31 mouse cellular contexts compared by ENCODE assay signal in the genomic region with DNA sequence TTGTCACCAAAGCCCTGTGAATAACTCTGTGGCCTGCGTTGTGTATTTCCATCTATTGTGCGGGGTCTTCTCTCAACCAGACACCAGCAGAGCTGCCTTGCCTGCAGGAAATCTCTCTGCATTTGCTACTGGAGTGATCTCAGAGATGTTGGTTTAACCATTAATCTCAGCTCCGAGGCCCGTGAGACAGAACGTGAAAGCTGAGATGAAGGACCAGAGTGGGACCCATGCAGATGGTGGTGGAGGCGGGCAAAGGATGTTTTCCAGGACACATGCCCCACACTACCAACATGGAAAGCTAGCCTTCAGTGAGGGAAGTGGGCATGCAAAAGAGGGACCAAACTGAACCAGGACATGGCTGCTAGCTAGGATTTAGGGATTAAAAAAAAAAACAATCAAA. TPM values are rescaled to one million over a fixed set of nuclear protein-coding genes. Genes with fewer than 3 reads are reported as not detected.
DNase-seq lines count a peak whose midpoint lies in the region; ATAC-seq and TF ChIP-seq lines count a peak whose summit lies in the region.
"Had no signal": no experiment of that assay in that cellular context is flagged by ENCODE, and none has a peak within 500 bp of the region (broad histone marks: within the 10 kb centered on the region; RNA-seq: fewer than 3 reads in every experiment).

No protein-coding gene starts in this region.

- no peak for TF ChIP-seq CTCF in kidney, adult 2 months (conservative IDR thresholded peaks at IDR 0.05; ENCODE audit: insufficient read depth, insufficient read length, low read depth, low read length)

- no peak for ATAC-seq in midbrain, embryonic 11.5 days (ENCODE audit: low FRiP score)
- ATAC-seq: CD4-positive, CD25-positive, alpha-beta regulatory T cell, adult 4 months; forebrain, embryonic 13.5 days; lung, postnatal 0 days had no signal

- no peak overlapping the region for H3K4me2 ChIP-seq in midbrain, embryonic 11.5 days
- H3K4me2 ChIP-seq: embryonic facial prominence, embryonic 15.5 days; forebrain, embryonic 13.5 days; heart, embryonic 11.5 days; hindbrain, embryonic 13.5 days; limb, embryonic 15.5 days; liver, embryonic 13.5 days; stomach, embryonic 15.5 days had no signal

- H3K27ac ChIP-seq in kidney, adult 2 months (ENCODE audit: insufficient read depth, low read depth, low read length): no peak overlapping the region
- H3K27ac ChIP-seq in midbrain, embryonic 11.5 days (ENCODE audit: low read depth, low read length): no peak overlapping the region
- no peak overlapping the region for H3K27ac ChIP-seq in midbrain, embryonic 10.5 days (replicated peaks)
- H3K27ac ChIP-seq: embryonic facial prominence, embryonic 10.5 days; embryonic facial prominence, embryonic 15.5 days; forebrain, embryonic 13.5 days; hindbrain, embryonic 13.5 days; limb, embryonic 10.5 days; limb, embryonic 15.5 days; liver, embryonic 13.5 days; stomach, embryonic 15.5 days had no signal

- H3K36me3 ChIP-seq in kidney, adult 2 months (ENCODE audit: control insufficient read depth, insufficient read depth, low read length): no peaks in the 10 kb centered on the region
- H3K36me3 ChIP-seq in midbrain, embryonic 11.5 days (ENCODE audit: control insufficient read depth, insufficient read depth, low read length): no peaks in the 10 kb centered on the region
- peaks cover 2% of the 10 kb centered on the region for H3K36me3 ChIP-seq in midbrain, embryonic 10.5 days
- H3K36me3 ChIP-seq: embryonic facial prominence, embryonic 10.5 days; embryonic facial prominence, embryonic 15.5 days; hindbrain, embryonic 13.5 days; limb, embryonic 10.5 days; limb, embryonic 15.5 days; liver, embryonic 13.5 days; stomach, embryonic 15.5 days had no signal

- WGBS in kidney, adult 2 months: 31% methylated on average over 6 of the region's 6 CpGs
- WGBS in midbrain, embryonic 11.5 days: 86% methylated on average over 6 of the region's 6 CpGs
- WGBS in midbrain, embryonic 10.5 days: 91% methylated on average over 6 of the region's 6 CpGs

- no peak for TF ChIP-seq POLR2A in kidney, adult 2 months (IDR thresholded peaks at IDR 0.05; ENCODE audit: low read depth, low read length)

- H3K9ac ChIP-seq in midbrain, embryonic 11.5 days (ENCODE audit: low read length): no peak overlapping the region
- H3K9ac ChIP-seq: embryonic facial prominence, embryonic 15.5 days; forebrain, embryonic 13.5 days; hindbrain, embryonic 13.5 days; limb, embryonic 15.5 days; liver, embryonic 13.5 days; stomach, embryonic 15.5 days had no signal

- H3K4me1 ChIP-seq in kidney, adult 2 months (ENCODE audit: control insufficient read depth, insufficient read depth, low read length): no peaks in the 10 kb centered on the region
- H3K4me1 ChIP-seq in midbrain, embryonic 11.5 days (ENCODE audit: control insufficient read depth, insufficient read depth, low read length): no peaks in the 10 kb centered on the region
- H3K4me1 ChIP-seq in midbrain, embryonic 10.5 days: no peaks in the 10 kb centered on the region
- H3K4me1 ChIP-seq: embryonic facial prominence, embryonic 15.5 days; forebrain, embryonic 13.5 days; limb, embryonic 10.5 days; limb, embryonic 15.5 days; liver, embryonic 13.5 days; stomach, embryonic 15.5 days had no signal

- no peaks in the 10 kb centered on the region for H3K27me3 ChIP-seq in kidney, adult 2 months (replicated peaks; ENCODE audit: control insufficient read depth, insufficient read depth, low read length)
- H3K27me3 ChIP-seq in midbrain, embryonic 11.5 days (ENCODE audit: control insufficient read depth, insufficient read depth, low read length): no peaks in the 10 kb centered on the region
- H3K27me3 ChIP-seq in midbrain, embryonic 10.5 days (ENCODE audit: low read depth, poor library complexity, severe bottlenecking): no peaks in the 10 kb centered on the region
- H3K27me3 ChIP-seq: embryonic facial prominence, embryonic 15.5 days; forebrain, embryonic 13.5 days; hindbrain, embryonic 13.5 days; limb, embryonic 15.5 days; liver, embryonic 13.5 days; megakaryocyte, embryonic 14.5 days; stomach, embryonic 15.5 days had no signal

- H3K4me3 ChIP-seq in kidney, adult 2 months (ENCODE audit: insufficient read depth, low read depth, low read length): no peak overlapping the region
- H3K4me3 ChIP-seq in midbrain, embryonic 11.5 days (ENCODE audit: low read depth, low read length): no peak overlapping the region
- H3K4me3 ChIP-seq in midbrain, embryonic 10.5 days: no peak overlapping the region
- H3K4me3 ChIP-seq: embryonic facial prominence, embryonic 10.5 days; embryonic facial prominence, embryonic 15.5 days; forebrain, embryonic 13.5 days; hindbrain, embryonic 13.5 days; limb, embryonic 10.5 days; limb, embryonic 15.5 days; liver, embryonic 13.5 days; megakaryocyte, embryonic 14.5 days; stomach, embryonic 15.5 days had no signal

- no peaks in the 10 kb centered on the region for H3K9me3 ChIP-seq in midbrain, embryonic 11.5 days (ENCODE audit: control insufficient read depth, low read length)
- H3K9me3 ChIP-seq in midbrain, embryonic 10.5 days (replicated peaks): no peaks in the 10 kb centered on the region
- H3K9me3 ChIP-seq: embryonic facial prominence, embryonic 10.5 days; embryonic facial prominence, embryonic 15.5 days; forebrain, embryonic 13.5 days; hindbrain, embryonic 13.5 days; limb, embryonic 10.5 days; limb, embryonic 15.5 days; liver, embryonic 13.5 days; megakaryocyte, embryonic 14.5 days; stomach, embryonic 15.5 days had no signal

- DNase-seq in kidney, adult 2 months: peak; percentile 42
- DNase-seq in kidney, postnatal 14 days: no peak
- peak; percentile 14 to 44 for DNase-seq in kidney, postnatal 25 days
- no peak for DNase-seq in kidney, adult 18-20 months
- peak; percentile 19 for DNase-seq in midbrain, embryonic 11.5 days (ENCODE audit: low spot score, missing footprints)
- DNase-seq in midbrain, embryonic 10.5 days (ENCODE audit: low spot score): no peak
- no peak for DNase-seq in urinary bladder, postnatal 4 days (ENCODE audit: low spot score in 2 of 2)
- DNase-seq: adrenal gland, postnatal 25 days; cerebellum, adult 2 months; cerebellum, postnatal 14 days; gastrocnemius, postnatal 25 days; heart, adult 18-20 months; heart, postnatal 36 days; kidney, adult 9 months; layer of hippocampus, postnatal 36 days; liver, embryonic 13.5 days; lung, adult 18-20 months; lung, postnatal 4 days; midbrain, embryonic 14.5 days; right cerebral cortex, postnatal 25 days had no signal

RNA-seq across cellular contexts. Expression of gene Lrrc8b, which starts 43.5 kb away (rescaled TPM):
- polyA plus RNA-seq in kidney, adult 2 months (2012; rRNA removed): 17.9 and 20.7 TPM in 2 replicates
- polyA plus RNA-seq in midbrain, embryonic 11.5 days (2014; fragmentation: Nextera tagmentation; extraction: Ambion mirVana): 13.3 and 13.8 TPM in 2 replicates
- polyA plus RNA-seq in midbrain, embryonic 10.5 days (2016; fragmentation: Nextera tagmentation; extraction: Ambion mirVana): 6.9 and 9.5 TPM in 2 replicates

Comparison
In these comparisons a context has a peak if more than half of its experiments do, and no peak if none do; other contexts are left out.
1. DNase-seq: peak in kidney, adult 2 months (single experiment), kidney, postnatal 25 days (2 of 2) and midbrain, embryonic 11.5 days (single experiment); none in kidney, postnatal 14 days (single experiment), kidney, adult 18-20 months (single experiment), midbrain, embryonic 10.5 days (single experiment) and urinary bladder, postnatal 4 days (0 of 2).